Mouse (Mus musculus): ENCODE data around the gene Lrrc8a.
A peak's percentile ranks its signal among the peaks of the same experiment; 100 is the strongest.

Gene Lrrc8a

DNA sequence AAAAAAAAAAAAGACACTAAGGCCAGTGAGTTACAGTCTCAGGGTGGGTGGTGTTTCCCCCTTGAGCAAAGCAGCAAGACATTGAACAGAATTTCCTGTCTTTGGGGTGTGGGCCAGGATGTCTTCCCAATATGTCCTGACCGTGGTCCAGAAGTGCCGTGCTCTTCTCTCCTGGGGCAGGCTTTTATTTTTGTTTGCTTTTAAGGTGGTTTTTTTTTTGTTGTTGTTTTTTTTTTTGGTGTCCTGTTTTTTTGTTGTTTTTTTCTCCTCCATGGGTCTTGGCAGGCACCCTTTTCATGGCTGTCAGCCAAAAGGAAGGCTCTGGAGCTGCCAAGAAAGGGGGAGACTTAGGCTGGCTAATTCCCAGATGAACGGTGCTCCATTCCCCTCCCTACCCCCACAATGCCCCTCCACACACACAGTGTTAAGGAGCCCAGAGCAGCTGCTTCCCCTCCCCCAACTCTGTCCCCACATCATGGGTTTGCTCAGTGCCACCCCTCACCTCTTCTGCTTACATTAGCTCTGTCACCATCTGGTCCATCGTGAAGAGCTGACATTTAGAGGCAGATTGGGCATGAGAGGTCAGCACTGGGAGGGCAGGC lies 25.4 kb downstream of the Lrrc8a start:
- no peak for DNase-seq

DNA sequence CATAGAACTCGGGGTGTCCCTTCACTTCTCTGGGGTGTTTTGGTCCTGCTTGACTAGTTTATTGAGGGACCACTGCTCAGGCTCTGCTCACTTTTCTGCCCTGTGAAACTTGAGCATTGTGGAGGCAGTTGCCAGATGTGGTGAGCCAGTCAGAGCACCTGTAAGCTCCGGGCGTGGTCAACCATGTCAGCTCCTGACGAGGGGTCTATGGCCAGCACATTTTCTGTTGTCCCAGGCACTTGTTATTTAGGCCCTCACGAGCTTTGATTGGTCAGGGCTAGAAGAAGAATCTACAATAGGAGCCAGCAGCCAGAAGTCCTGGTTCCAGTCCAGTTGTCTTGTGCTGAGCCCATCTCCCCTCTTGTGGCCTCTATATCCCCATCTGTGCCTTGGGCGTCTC lies 26.3 kb downstream of the Lrrc8a start:
- no peak for DNase-seq

DNA sequence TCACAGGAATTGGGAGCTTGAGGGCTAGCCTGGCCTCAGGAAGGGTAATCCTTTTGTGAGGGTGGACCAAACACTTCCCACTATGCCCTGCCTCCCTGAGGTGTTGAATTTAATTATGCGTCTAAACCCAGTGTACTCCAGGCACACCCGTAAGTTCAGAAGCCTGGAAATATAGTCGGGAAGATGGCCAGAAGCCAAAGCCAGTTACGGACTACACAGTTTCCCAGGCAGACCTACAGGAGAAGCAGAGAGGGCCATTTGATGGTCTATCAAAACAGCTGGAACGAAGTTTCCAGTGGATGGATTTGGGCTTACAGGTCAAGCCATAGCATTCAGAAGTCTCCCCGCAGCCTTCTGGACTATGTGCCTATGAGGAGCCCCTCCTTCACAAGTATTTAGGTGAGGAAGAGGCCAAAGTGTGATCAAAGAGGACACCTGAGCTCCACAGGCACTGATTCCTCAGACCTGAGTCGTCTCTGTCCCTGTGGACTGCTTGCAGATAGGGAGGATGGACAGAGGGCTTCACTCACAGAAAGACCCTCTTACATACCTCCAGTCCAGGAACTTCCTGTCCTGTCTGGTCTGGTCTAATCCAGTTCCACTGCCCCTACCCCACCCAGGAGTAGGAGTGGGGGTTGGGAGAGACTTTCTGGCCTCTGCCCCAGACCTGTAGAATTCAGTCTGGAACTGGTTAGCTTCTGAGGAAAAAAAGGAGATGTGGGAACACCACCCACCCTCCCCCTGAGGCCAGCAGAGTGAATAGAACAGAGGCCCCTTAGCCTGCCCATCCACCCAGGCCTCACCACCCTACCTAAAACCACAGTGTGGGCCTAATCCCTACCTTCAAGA lies 27.4 kb downstream of the Lrrc8a start:
- DNase-seq: no peak

DNA sequence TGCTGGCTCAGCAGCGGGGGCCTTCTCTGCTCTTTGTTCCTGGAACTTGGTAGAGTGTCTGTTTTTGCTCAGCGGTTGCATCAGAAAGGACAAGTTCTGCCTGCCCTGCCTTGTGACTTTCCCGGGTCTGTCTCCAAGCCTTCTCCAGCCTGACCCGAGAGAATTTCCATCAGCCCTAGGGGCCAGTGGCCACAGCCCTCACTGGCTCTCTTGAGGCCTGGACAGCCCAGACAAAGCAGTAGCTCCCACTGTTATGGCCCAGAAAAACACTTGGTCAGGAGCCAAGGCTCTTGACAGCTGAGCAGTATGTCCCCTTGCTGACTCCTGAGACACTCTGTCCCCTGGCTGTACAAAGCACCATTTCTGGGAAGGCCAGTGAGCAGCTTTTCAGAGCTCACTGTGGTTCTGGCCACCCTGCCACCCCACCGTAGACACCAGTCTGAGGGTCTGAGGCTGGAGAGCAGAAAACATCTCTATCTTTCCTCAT lies 28.3 kb downstream of the Lrrc8a start, which contains the start of gene Phyhd1:
Phyhd1 (plus strand) TSS at position 437 of the 487 bp plus-strand sequence.
- no peak for DNase-seq

DNA sequence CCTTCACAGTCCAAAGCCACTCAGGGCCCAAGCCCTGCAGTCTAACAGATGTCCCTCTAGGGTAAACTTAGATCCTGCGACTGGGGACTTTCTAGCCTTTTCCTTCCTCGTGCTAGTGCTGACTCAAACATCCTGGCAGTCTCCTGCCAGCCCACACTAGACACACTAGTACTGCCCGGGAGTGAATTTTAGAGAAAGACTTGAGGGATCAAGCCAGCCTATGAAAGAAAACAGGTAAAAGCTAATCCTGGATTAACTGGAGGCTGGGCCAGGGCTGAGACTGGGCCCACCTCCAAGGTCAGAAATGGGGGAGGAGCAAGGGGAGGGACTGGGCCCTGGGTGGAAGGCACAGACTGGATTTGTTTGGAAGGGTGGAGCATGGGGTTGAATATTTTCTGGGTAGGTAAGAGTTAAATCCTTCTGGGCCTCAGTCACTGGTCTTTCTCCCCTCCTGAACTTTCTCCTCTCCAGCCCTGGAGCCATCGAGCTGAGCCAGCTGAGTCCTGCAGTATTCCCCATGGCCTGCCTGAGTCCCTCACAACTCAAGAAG lies 29.0 kb downstream of the Lrrc8a start:
- DNase-seq: no peak

DNA sequence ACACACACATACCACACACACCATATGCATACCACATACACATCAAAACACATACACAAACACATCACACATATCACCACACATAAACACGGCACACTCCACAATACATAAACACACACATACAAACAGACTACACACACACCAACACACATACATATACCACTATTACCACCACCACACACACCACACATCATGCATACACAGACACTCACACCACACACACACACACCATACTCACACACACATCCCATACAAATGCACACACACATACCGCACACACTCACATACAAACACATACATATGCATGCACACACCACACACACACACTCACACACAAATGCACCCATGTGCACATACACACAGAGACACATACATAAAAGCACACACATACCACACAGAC lies 30.0 kb downstream of the Lrrc8a start:
- no peak for DNase-seq

DNA sequence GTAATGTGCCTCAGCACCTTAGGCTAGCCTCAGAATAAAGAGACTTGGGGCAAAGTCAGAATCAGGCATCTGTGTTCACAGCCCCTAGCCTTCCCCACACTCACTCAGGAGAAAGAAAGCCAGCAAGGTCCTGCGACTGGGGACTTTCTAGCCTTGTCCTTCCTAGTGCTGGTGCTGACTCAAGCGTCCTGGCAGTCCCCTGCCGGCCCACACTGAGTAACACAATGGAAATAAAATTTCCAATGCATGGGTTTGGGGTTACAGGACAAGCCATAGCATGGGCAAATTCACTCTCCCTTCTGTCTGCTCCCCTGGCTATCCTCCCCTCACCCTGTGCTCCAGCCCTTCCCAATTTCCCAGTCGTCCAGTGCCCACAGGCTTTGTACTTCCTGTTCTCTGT lies 30.9 kb downstream of the Lrrc8a start:
- DNase-seq: no peak

DNA sequence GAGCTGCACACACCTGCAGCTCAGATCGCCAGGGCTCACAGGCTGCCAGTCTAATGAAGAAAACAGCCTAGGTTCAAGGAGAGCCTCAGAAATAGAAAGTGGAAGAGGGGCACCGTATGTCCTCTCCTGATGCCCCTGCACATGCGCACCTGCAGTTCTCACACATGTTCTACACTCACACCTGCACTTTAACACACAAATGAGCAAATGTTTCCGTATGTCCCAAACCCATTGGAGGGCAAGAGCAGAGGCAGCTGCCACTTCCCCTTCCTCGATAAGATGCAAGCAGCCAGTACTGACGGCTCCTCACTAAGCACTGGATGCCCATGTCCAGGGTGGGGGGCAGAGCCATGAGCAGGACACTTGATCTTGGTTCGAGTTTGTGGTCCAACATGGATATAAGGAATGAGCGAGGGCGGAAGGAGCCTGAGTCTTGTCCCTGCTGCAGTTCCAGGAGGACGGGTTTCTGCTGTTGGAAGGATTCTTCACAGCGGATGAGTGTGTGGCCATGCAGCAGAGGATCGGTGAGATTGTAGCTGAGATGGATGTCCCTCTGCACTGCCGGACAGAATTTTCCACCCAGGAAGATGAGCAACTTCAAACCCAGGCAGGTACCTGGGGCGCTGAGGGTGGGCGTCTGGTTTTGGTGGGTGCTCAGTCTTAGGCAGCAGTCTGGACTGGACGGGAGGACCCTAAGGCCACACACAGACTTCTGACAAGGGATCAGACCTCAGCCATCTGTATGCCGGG lies 31.9 kb downstream of the Lrrc8a start:
- no peak for DNase-seq

DNA sequence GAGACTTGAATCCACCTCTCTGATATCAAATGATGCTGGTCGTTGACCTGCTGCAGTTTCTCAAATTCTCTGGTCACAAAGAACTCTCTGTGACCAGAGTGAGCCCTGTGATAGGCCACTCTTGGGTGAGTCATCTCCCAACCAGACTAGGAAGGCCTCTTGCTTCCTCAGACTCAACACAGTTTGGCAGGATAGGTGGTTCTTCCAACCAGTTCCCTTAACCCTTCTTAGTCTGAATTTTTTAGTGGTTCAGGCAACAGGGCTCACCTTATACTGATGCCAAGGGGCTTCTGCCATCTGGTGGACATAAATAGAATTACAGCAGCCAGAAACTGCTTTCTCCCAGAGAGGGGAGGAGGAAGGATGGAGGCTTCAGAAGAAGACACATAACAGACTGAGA lies 32.6 kb downstream of the Lrrc8a start:
- peak; percentile 65 for DNase-seq

DNA sequence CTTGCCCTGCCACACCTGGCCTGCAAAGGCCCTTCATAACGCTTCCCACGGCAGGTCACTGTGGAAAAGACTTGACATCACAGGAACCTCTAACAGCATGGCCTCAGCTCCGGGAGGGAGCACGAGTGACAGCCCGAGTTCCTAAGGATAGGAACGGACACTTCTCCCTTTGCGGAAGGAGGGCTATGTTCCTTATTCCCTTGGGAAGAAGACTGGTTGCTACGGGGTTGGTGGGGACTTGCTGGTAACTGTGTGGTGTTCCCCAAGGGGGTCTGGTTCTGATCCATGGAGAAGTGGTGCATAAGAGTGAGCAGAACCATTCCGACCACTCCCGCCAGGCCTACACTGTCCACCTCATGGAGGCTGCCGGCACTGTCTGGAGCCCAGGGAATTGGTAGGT lies 43.2 kb downstream of the Lrrc8a start, which contains the start of gene Gm28038:
Gm28038 (plus strand) TSS at position 301 of the 400 bp plus-strand sequence.
- no peak for DNase-seq

DNA sequence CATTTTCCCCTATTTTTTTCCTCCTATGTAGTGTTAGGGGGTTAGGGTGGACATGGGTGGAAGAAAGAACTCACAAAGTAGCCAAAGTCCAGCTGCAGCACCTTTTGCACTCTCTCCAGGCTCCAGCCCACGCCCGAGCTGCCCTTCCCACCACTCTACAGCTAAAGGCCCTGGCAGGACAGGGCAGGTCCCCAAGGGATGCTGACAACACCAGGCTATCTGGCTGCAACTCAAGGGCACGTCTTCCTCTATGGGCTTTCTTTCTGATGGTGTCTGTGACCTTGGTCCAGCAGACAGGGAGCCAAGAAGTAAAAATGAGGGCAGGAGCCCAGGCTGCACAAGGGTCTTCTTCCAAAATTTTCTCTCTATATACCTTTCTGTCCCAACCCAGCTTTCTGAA lies 44.1 kb downstream of the Lrrc8a start:
- no peak for DNase-seq

DNA sequence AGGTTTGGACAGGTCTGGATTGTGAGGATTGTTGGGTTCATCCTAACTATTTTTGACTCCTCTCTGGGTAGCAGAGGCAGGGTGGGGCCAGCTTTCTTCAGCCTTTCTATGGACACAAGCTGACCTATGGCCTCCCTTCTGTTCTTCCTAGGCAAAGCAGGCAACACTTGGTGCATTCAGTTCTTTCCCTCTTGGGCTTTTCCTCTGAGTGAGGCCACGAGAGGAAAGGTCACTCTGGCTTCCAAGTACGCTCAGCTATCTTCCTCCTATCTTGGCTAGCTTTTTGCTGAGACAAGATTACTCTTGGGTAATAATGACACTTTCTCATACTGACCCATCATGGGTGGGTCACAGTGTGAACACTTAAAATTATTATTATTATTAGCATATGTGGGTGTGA lies 45.7 kb downstream of the Lrrc8a start:
- DNase-seq: no peak

DNA sequence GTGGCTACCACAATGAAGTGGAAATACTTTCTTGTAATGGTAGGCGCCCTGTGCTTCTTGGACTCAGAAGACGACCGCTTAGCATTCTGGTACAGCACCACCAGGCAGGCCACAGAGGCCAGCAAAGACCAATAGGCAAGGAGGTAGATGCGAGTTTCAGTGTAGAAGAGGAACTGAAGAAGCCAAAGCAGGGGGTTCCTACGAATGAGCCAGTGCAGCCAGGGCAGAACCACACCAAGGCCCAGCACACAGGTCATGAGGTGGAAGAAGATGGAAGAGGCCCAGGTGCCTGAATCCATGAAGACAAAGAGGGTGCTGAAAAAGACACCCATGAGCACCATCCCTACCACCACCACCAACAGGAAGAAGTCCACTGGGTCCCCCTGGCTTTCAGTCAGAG lies 47.5 kb downstream of the Lrrc8a start:
- DNase-seq: no peak

DNA sequence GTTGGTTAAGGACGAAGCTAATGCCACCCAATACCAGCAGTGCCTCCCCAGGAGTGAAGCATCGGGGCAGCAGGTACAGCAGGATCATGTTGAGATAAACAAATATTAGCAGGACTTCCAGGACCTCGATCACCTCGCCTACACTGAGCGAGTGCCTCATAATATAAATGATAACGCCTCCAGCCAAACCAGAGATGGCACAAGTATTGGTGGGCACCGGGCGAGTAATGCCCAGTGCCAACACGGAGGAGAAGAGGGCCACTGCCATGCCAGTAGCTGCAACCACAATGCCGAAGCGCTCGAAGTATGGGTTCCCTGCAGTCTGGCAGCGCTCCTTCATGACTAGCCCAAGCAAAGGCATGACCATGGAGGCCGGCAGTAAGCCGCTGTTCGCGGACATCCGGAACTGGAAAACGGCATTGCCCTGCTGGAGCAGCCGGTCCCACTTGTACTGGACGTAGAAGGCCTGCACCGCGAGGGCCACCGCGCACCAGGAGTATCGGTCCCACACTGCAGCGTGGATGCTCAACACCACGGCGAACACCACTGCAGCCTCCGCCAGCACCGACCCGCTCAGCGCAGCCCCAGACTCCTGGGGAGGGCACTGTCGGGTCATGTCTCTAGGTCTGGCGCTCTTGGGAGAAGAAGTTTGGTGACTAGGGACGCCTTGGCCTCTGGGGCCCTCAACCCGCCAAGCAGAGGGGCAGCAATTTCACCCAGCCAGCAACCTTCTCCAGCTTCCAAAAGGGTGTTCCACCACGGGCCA lies 48.1 kb downstream of the Lrrc8a start:
- no peak for DNase-seq

DNA sequence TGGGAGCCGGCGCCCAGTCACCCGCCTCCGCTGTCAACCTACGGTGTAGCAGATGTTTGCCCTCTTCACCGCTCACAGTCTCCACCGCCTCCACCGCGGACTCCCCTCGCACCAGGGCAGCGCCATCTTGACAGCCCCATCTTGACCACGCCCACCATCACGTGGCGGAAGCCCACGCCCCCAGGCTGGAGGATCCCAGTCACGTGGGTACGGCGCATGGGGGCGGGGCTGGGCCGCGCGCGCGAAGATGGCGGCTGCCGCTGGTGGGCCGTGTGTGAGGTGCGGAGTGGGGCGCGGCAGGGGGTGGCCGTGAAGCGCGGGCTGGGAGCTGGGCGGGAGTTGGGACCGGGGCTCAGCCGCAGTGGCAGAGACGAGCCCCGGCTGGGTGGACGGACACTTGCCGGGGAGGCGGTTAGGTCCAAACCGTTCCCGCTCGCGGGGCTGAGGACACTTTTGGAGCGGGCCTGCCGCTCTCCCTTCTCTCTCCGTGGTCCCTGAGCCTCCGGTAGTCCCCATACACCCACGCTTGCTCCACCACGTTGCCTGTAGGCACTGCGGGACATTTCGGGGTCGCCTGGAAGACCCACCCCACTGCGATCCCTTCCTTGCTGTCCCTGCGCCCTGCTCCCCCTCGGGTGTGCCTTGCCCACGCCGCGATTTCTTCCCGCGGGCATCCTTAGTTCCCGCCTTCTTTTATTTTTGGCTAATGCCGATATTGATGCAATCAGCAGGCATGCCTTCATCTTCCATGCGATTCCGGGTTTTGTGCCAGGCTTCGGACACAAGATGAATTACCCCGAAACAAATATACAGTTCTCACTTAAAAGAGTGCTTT lies 48.9 kb downstream of the Lrrc8a start, which contains the start of the genes Dolk and Nup188:
Dolk (minus strand) TSS at position 143 of the 835 bp plus-strand sequence.
Nup188 (plus strand) TSS at position 206 of the 835 bp plus-strand sequence.
- peak; percentile 99 for DNase-seq

DNA sequence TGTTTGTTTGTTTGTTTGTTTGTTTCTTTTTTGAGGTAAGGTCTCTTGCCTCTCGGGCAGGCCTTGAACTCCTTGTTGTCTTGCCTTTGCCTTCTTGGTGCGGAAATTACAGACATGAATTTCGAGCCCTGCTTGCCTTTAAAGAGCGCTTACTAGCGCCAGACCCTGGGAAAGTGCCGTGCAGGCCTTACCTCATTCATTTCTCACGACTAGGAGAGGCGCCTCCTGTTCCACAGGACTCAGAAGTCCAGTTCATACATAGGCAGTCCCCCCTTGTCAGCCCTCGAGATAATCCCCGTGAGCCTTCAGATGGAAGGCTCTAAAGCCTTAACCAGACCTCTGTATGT lies 49.5 kb downstream of the Lrrc8a start:
- peak; percentile 38 for DNase-seq

DNA sequence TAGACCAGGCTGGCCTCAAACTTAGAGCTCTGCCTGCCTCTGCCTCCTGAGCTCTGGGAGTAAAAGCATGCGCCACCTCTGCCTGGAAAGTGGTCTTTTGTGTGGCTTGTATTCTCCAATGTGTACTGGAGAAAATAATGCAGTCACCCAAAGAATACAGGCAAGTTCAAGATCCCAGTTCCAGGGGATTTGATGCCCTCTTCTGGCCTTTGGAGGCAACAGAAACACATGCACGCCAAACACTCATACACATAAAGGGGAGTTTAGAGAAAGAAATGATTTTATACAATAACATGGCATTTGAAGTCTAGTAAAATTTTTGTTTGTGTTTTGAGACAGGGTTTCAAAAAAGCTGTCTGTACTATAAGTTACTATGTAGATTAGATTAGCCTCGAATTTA lies 62.0 kb downstream of the Lrrc8a start:
- no peak for DNase-seq

DNA sequence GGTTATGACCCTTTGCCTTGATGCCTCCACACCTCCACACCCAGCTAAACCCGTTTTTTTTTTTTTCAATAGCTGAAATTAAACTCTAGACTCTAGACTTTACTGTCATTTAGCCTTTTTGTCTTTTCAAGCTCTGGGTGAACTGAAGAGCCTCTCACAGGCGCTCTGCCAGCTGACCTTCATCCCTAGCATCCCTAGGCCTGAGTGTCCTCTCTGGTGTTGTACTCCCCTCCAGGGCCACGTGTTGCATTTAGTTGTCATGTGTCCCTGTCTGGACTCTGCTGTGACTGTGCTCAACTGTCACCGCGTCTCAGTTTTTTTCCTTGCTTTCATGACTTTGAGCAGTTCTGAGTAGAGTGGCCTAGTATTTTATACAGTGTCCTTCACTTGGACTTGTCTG lies 62.5 kb downstream of the Lrrc8a start:
- DNase-seq: no peak

DNA sequence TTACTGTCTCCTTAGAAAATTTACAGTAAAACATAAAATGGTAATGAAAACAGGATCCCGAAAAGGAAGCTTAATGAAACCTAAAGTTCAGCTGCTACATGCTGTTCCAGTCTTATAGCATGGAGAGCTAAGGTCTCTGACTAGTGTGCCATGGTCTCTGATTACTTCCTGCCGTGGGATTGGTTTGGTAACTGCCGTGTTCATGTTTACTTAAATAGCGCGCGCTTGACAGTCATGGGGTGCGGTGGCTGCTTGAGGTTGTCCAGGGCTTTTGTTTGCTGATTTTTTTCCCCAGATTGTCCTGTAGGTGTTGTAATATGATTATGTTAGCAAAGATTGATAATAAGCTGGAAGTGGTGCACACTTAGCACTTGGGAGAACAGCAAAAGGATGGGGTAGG lies 68.6 kb downstream of the Lrrc8a start:
- no peak for DNase-seq

DNA sequence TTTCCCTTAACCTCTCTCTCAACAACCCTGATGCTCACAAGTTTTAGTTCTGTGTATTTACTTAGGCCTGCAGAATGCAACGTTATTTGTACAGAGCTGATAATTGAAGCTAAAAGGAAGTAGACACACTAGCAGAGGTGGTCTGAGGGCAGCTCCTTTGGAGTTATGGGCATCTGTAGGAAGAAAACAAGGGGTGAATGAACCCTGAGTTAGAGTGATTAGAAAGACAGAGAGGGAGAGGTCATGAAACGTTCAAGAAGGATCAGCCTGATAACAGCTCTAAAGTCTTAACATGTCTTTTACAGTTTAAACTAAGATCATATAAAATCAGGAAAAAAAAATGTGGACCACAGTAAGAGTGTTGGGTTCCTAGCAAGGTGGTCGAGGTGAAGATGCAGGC lies 71.8 kb downstream of the Lrrc8a start:
- no peak for DNase-seq

DNA sequence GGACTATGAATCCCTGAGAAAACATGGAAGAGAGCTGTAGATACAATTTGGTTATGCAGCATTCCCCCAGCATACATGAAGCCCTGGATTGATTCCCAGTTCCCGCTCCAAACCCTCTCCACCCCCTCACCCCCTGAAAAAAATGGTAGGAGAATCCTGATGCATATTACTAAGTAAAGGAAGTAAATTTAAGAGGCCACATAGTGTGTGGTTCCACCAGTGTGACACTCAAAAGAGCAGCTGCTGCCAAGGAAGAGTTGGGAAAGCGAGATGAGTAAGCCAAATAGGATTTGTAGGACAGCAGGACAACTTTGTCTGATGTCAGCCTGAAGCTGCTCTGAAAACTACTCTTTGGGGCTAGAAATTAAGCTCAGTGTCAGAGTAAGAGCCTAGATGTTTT lies 74.0 kb downstream of the Lrrc8a start:
- no peak for DNase-seq

All from thymus, postnatal 14 days (tissue).